Mouse (Mus musculus): Measurements from ENCODE around the gene Prcc. TPM values are rescaled to one million over a fixed set of nuclear protein-coding genes. Genes with fewer than 3 reads are reported as not detected.
A peak's percentile ranks its signal among the peaks of the same experiment; 100 is the strongest.
"Not testable (repeated sequence)": the region's sequence is repeated elsewhere in the genome, so short reads cannot be mapped to it uniquely, and the experiment has no call there.

Prcc gene
- total RNA-seq, 2 experiments from 2014 or later: 49.2 to 57.4 TPM

- no peak for DNase-seq
These were observed 39.2 kb downstream of the Prcc start for GRCm38 (mm10) chr3:87846186-87846585.

GRCm38 (mm10) chr3:87844981-87845380 is 40.4 kb downstream of the Prcc start:
- no peak for DNase-seq

GRCm38 (mm10) chr3:87840858-87841257 is 44.5 kb downstream of the Prcc start:
- no peak for DNase-seq

- peak; percentile 76 to 83 for DNase-seq
These were observed 46.8 kb downstream of the Prcc start for GRCm38 (mm10) chr3:87838622-87839021.

GRCm38 (mm10) chr3:87833482-87833881 is 51.9 kb downstream of the Prcc start:
- no peak for DNase-seq

- no peak for DNase-seq
These were observed 53.1 kb downstream of the Prcc start for GRCm38 (mm10) chr3:87832109-87832859.

GRCm38 (mm10) chr3:87829025-87829424 is 56.4 kb downstream of the Prcc start:
- DNase-seq: no peak

GRCm38 (mm10) chr3:87828435-87828834 is 57.0 kb downstream of the Prcc start:
- no peak for DNase-seq

GRCm38 (mm10) chr3:87824206-87824605 is 61.2 kb downstream of the Prcc start, which contains the start of gene Pear1:
Pear1 (minus strand) TSS chr3:87824306.
- not testable (repeated sequence) for DNase-seq

- no peak for DNase-seq
These were observed 67.2 kb downstream of the Prcc start for GRCm38 (mm10) chr3:87818226-87818625.

GRCm38 (mm10) chr3:87816646-87817093 is 68.7 kb downstream of the Prcc start:
- DNase-seq: peak; percentile 74 to 78

- no peak for DNase-seq
These were observed 69.2 kb downstream of the Prcc start for GRCm38 (mm10) chr3:87816166-87816565.

- DNase-seq: no peak
These were observed 72.5 kb downstream of the Prcc start for GRCm38 (mm10) chr3:87812873-87813272.

- no peak for DNase-seq
These were observed 73.0 kb downstream of the Prcc start for GRCm38 (mm10) chr3:87812413-87812812.

GRCm38 (mm10) chr3:87811297-87811696 is 74.1 kb downstream of the Prcc start:
- DNase-seq: no peak

- no peak for DNase-seq
These were observed 76.0 kb downstream of the Prcc start for GRCm38 (mm10) chr3:87809322-87809962.

Other genes starting within 250 kb of the Prcc start
- gene Lrrc71, start 137.0 kb downstream of the Prcc start, total RNA-seq (2021): under 1 TPM; 0.66 to 0.72 TPM
- gene Ntrk1, start 90.4 kb downstream of the Prcc start, total RNA-seq (2021): 1 to 10 TPM; 3.8 to 6.8 TPM
- gene Insrr, start 88.7 kb downstream of the Prcc start, total RNA-seq (2021): under 1 TPM; 0.56 to 0.86 TPM
- 10 to 100 TPM; 20.3 to 30.7 TPM for gene Pear1, start 61.3 kb downstream of the Prcc start, total RNA-seq (2021)
- under 1 TPM in 1 of 2 experiments, not detected in 1; 0.36 TPM for gene Sh2d2a, start 38.9 kb downstream of the Prcc start, total RNA-seq (2021)
- gene Hdgf, start 20.7 kb upstream of the Prcc start, total RNA-seq (2021): 100 to 1,000 TPM; 187 TPM
- 100 to 1,000 TPM; 116 to 130 TPM for gene Mrpl24, start 33.9 kb upstream of the Prcc start, total RNA-seq (2021)
- 10 to 100 TPM; 20.7 to 22.0 TPM for gene Isg20l2, start 44.7 kb upstream of the Prcc start, total RNA-seq (2021)
- 10 to 100 TPM; 14.3 to 16.1 TPM for gene Rrnad1, start 45.1 kb upstream of the Prcc start, total RNA-seq (2021)
- gene Crabp2, start 63.1 kb upstream of the Prcc start, total RNA-seq (2021): under 1 TPM in 1 of 2 experiments, not detected in 1; 0.33 TPM
- gene Nes, start 85.5 kb upstream of the Prcc start, total RNA-seq (2021): 10 to 100 TPM in 1 of 2 experiments, 1 to 10 TPM in 1; 8.8 to 13.3 TPM
- gene Bcan, start 114.6 kb upstream of the Prcc start, total RNA-seq (2021): 10 to 100 TPM; 45.9 to 47.8 TPM
- gene Hapln2, start 142.0 kb upstream of the Prcc start, total RNA-seq (2021): not detected
- 10 to 100 TPM; 12.9 to 20.4 TPM for gene Gpatch4, start 157.5 kb upstream of the Prcc start, total RNA-seq (2021)
- 100 to 1,000 TPM; 127 to 140 TPM for gene Naxe, start 172.9 kb upstream of the Prcc start, total RNA-seq (2021)
- gene Ttc24, start 192.7 kb upstream of the Prcc start, total RNA-seq (2021): not detected
- gene Iqgap3, start 196.4 kb upstream of the Prcc start, total RNA-seq (2021): 1 to 10 TPM; 2.1 to 2.2 TPM

Data from adrenal gland, postnatal 36 days (tissue).